Mouse (Mus musculus) lung, postnatal 10 days (tissue): ENCODE data around the gene Slc1a3.

Experiments
- DNase-seq: peaks from one replicate; pipeline ENCODE4 v3.0.0; 2021

The Slc1a3 gene

DNA sequence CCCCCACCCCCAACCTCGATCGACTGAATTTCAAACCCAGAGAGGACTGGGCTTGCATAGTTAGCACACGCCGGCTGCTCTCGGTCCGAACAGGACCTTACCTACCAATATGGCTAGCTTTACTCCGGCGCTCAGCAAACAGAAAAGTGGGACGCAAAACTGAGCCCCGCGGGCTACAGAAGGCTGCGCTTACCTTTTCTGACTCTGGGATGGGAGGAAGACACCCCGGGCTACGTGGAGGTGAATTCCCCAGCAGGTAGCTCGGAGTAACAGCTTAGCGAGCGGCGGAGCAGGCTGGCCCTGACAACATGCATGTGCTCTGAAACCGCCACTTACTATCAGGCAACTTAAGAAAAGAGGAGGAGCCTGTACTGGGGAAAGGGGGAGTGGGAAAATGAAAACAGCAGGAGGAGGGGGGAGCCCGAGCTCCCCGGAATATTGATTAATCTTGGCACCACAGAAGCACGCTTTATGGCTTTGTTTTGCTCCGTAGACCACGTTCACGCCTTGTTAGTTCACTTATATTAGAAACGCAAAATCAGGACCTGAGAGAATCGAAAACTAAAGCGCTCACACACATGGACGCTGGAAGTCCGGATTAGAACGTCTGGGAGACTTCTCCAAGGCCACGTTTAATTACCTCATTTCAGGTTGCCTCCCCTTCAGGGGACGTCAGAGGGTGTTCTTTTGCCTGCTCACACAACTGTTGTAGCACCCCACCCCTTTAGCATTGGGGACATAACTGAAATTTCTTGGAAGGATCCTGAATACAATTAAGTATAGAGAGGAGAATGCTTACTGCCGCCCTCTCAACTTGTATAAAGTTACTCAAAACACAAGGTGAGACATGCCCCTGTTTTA, at the start of gene Slc1a3:
TSS of gene Slc1a3 (minus strand) at position 619 of the 861 bp plus-strand sequence.
- DNase-seq = peak; percentile 45

GRCm38 (mm10) chr15:8759026-8759425, 48.5 kb upstream of the Slc1a3 start:
- DNase-seq = no peak

DNA sequence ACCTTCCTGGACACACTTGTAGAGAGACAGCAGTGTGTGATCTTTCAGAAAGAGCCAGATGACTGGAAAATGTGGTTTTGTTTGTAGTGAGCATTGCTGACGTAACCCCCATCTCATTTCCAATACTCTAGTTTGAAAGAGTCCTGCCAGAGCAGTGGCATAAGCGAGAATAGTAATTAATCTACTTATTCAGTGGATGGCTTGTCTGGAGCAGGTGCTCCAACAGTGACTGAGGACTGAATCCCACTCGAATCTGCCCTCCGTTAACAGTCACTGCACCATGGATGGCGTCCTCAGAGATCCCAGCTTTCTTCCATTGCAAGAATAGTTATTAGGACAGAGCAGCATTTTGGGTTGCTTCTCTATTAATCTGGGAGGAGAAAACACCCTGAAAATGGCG, 45.9 kb upstream of the Slc1a3 start:
- no peak for DNase-seq

GRCm38 (mm10) chr15:8749762-8750161, 39.2 kb upstream of the Slc1a3 start:
- DNase-seq = no peak

GRCm38 (mm10) chr15:8748771-8749170, 38.2 kb upstream of the Slc1a3 start:
- DNase-seq = no peak

GRCm38 (mm10) chr15:8741593-8741992, 31.0 kb upstream of the Slc1a3 start:
- no peak for DNase-seq

- DNase-seq = no peak
These were observed 30.2 kb upstream of the Slc1a3 start for GRCm38 (mm10) chr15:8740724-8741123.

DNA sequence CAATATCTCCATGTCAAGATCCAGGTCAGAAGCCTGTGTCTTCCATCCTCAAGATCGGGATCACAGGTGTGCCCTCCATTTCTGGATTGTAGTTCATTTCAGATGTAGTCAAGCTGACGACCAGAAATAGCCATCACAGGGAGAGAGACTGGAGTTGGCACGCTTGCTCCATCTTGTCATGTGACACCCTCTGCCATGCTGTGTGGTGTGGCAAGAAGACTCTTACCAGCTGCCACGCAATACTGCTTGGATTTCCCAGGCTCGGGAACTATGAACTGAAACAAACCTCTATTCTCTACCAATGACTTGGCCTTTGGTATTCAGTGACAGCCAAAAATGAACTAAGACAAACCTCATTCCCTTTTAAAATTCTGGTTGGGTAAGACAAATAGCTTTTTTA, 27.6 kb upstream of the Slc1a3 start:
- no peak for DNase-seq

DNA sequence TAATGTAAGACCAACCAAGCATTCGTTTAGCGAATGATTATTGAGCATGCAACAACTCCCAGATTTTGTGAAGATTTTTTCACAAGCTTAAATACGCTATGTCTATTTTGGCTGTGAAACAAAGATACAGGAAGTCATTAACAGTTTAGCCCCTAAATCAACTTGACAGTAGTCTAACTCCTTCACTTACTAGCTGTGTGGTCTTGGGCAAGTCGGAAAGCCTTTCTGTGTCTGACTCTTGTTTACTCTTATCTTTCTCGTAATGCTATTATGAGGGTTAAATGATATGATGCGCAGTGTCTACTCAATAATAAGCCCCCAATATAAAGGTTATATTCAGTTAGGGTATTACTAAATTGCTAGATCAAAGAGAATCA, 23.8 kb upstream of the Slc1a3 start:
- no peak for DNase-seq

- no peak for DNase-seq
These were observed 23.3 kb upstream of the Slc1a3 start for GRCm38 (mm10) chr15:8733669-8734362.

DNA sequence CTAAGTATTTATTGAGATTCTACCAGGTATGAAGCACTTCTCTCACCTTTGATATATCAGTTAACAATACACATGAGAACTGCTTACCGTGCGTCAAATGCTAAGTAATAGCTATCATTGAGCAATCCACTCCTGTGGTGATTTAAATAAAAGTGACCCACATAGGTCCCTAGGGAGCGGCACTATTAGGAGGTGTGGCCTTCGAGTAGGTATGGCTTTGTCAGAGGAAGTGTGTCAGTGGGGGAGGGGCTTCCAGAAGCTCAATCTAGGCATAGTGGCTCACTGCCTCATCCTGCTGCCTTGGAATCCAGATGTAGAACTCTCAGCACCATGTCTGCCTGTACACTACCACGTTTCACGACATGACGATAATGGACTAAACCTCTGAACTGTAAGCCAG, 18.3 kb upstream of the Slc1a3 start:
- DNase-seq = no peak

GRCm38 (mm10) chr15:8722386-8723100, 12.0 kb upstream of the Slc1a3 start:
- peak; percentile 55 for DNase-seq

DNA sequence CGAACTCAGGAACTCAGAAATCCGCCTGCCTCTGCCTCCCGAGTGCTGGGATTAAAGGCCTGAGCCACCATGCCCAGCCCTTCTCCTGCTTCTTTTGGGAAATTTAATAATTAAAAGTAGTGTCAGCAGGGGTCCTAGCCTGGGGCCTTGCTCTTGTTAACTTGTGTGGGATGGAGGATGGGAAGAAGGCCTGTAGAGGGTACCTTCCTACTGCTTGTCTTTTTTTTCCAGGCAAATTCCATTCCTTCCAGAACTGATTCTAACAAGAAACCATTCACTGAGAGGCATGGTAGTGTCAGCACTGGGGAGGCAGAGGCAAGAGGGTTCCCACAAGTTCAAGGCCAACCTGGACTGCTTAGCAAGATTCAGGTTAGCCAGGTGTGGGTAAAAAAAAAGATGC, 11.2 kb upstream of the Slc1a3 start:
- no peak for DNase-seq

DNA sequence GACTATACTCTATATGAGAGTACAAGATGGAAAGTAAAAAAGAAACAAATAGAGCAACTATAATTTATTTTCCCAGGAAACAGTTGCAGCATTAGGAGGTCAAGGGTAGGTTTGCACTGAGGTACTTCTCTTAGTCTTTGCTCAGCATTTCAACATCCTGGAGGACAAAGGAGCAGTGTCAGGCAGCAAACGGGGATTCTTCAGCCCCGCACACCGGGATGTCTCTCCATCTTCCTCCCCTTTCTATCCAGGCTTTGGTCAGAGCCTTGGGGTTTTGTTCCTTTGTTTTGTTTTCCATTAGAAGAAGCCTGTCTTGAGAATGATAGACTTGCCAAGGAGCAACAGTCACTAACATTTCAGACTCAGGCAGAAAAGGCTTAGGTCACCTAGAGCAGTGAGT, 10.4 kb upstream of the Slc1a3 start:
- DNase-seq = no peak

DNA sequence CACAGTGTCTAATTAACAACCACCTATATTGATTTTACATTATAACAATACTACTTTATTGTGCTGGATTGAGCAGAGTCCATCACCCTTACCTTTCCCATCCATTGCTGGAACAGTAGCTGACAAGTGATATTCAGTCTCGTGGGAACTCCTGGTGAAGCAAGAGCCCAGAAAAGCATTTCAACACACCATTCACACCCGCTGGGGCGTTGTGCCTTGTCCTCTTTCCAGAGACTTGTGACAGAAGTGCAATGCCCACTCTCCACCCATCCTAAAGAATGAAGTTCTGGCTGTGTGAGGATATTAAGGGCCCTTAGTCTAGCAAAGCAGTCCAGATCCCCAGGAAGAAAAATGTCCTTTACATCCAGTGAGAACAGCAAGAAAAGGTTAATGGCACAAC, 7.9 kb upstream of the Slc1a3 start:
- no peak for DNase-seq

GRCm38 (mm10) chr15:8717021-8717571, 6.5 kb upstream of the Slc1a3 start:
- peak; percentile 11 for DNase-seq

- no peak for DNase-seq
These were observed 5.9 kb upstream of the Slc1a3 start for GRCm38 (mm10) chr15:8716330-8716964.

DNA sequence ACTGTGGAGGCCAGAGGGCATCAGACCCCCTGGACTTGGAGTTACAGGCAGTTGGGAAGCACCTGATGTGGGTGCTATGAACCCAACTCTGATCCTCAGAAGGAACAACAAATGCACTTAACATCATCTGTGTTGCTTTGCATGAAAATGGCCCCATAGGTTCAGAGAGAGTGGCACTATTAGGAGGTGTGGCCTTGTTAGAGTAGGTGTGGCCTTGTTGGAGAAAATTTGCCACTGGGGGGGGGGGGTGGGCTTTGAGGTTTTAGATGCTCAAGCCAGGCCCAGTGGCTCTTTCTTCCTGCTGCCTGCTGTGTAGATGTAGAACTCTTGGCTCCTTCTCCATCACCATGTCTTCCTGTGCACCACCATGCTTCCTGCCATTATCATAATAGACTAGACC, 5.1 kb upstream of the Slc1a3 start:
- no peak for DNase-seq

DNA sequence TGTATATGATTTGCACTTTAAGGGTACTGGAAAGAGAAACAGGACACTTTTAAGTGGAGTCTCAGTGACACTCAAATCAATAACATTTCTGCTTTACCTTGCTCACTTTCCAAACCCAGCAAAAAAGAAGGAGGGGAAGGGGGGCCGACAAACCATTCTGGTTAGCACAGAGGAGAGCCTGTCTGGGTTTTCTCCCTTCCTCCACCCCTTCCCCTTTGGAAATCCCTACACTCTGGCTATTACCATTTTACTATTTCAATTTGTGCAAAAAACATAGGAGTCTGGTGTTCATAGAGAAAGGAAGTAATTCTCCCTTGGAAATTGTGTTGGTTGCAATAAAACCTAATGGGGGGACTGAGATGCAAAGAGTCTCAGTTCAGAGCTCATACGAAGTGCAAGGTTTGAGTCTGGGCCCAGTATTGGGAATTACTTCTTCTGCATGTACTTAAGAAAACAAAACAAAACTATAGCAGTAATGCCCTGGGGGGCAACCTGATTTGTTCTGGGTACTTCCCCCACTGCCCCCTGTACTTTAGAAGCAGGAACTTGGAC, 1.9 kb upstream of the Slc1a3 start:
- no peak for DNase-seq

DNA sequence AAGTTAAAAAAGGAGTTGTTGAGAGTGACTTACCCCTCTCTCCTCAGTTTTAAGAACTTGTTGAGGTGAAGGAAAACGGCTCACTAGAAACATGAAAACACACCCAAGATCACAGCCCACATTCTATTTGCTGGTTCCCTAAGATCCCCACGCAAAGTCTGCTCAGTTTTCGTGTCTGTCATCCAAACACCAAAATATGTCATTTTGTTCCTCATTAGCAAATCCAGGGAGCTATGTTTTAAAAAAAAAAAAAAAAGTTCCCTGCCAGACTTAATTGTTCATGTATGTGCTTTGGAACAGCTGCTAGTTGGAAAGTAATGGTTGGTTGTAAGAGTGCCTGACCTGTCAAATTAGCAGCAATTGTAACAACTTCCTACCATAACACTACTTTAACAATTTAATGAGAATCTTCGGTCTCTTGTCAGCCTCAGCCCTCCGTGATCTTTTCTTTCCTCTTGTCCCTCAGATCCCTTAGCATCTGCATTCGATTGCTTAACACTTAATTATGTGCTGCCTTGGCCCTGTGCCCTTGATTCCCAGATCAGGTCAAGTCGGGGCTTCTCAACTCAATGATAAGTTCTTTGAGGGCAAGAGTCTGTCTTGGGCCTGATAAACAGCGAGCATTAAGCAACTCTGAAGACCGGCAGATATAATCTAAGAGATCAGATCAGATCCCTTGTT, 1.2 kb upstream of the Slc1a3 start:
- DNase-seq = peak; percentile 60

- DNase-seq = peak; percentile 6
These were observed 986 bp downstream of the Slc1a3 start for GRCm38 (mm10) chr15:8709578-8709977.

- no peak for DNase-seq
These were observed 4.0 kb downstream of the Slc1a3 start for GRCm38 (mm10) chr15:8706613-8707012.
